Mouse (Mus musculus): ENCODE results near the gene Rpusd3. TPM values are rescaled to one million over a fixed set of nuclear protein-coding genes. Genes with fewer than 3 reads are reported as not detected.

Rpusd3 gene
- total and polyA plus RNA-seq, 3 experiments: 24.8 to 34.1 TPM; not detected in 1

GRCm38 (mm10) chr6:113455007-113455406 is 35.9 kb upstream of the Rpusd3 start:
- no peaks in the 10 kb centered on the region for H3K4me1 ChIP-seq (ENCODE audit: control insufficient read depth in 1 of 2, insufficient read depth in 2 of 2, low read length in 2 of 2)
- no peaks in the 10 kb centered on the region for H3K79me2 ChIP-seq (ENCODE audit: control insufficient read depth, insufficient read depth, low read length, poor library complexity)
- H3K36me3 ChIP-seq (ENCODE audit: control insufficient read depth in 1 of 2, insufficient read depth in 2 of 2, low read length in 2 of 2): no peaks in the 10 kb centered on the region
- peaks cover 0 to 2% of the 10 kb centered on the region in 2 experiments; a peak in 3 of 4 replicates for H3K27me3 ChIP-seq (ENCODE audit: control insufficient read depth in 1 of 2, insufficient read depth in 2 of 2, low read length in 2 of 2)
- H3K27ac ChIP-seq (ENCODE audit: control insufficient read depth, low read depth, low read length): no peak overlapping the region
- no peak overlapping the region for H3K4me3 ChIP-seq (ENCODE audit: control insufficient read depth in 1 of 2, insufficient read depth in 1 of 2, low read depth in 2 of 2, low read length in 2 of 2)
- H3K9me3 ChIP-seq (replicated peaks; ENCODE audit: insufficient read depth, low read length): no peaks in the 10 kb centered on the region
- DNase-seq (ENCODE audit: low read depth, low spot score): no peak
- H3K9ac ChIP-seq (ENCODE audit: control insufficient read depth, low read depth, low read length, poor library complexity, severe bottlenecking): no peak overlapping the region
- TF ChIP-seq ELF1 (IDR thresholded peaks at IDR 0.05; ENCODE audit: low read depth, low read length): no peak
- no peak for TF ChIP-seq MAX (IDR thresholded peaks at IDR 0.05; ENCODE audit: low read length)
- TF ChIP-seq SMC3 (IDR thresholded peaks at IDR 0.05; ENCODE audit: low read depth, low read length): no peak
- no peak for TF ChIP-seq CTCF (IDR thresholded peaks at IDR 0.05 in 2 of 3, conservative IDR thresholded peaks at IDR 0.05 in 1 of 3; ENCODE audit: control insufficient read depth in 1 of 3, insufficient read depth in 1 of 3, low read depth in 2 of 3, low read length in 3 of 3, poor library complexity in 1 of 3, severe bottlenecking in 1 of 3)
- no peak for TF ChIP-seq TBP (IDR thresholded peaks at IDR 0.05; ENCODE audit: low read depth, low read length)
- TF ChIP-seq SIN3A (IDR thresholded peaks at IDR 0.05; ENCODE audit: low read length): no peak
- no peak for TF ChIP-seq BHLHE40 (IDR thresholded peaks at IDR 0.05; ENCODE audit: borderline replicate concordance, low read depth, low read length)
- TF ChIP-seq MYB (IDR thresholded peaks at IDR 0.05; ENCODE audit: low read depth, low read length): no peak
- TF ChIP-seq TAL1 (IDR thresholded peaks at IDR 0.05; ENCODE audit: low read length): no peak
- TF ChIP-seq POLR2A (IDR thresholded peaks at IDR 0.05; ENCODE audit: control insufficient read depth in 1 of 2, insufficient read depth in 1 of 2, low read depth in 1 of 2, low read length in 2 of 2, poor library complexity in 1 of 2): no peak
- no peak for TF ChIP-seq CHD1 (IDR thresholded peaks at IDR 0.05; ENCODE audit: low read depth, low read length)
- TF ChIP-seq GATA1 (IDR thresholded peaks at IDR 0.05; ENCODE audit: low read depth, low read length): no peak
- TF ChIP-seq ZMIZ1 (IDR thresholded peaks at IDR 0.05; ENCODE audit: low read depth, low read length): no peak
- no peak for TF ChIP-seq RAD21 (IDR thresholded peaks at IDR 0.05; ENCODE audit: low read depth, low read length)
- no peak for TF ChIP-seq JUND (IDR thresholded peaks at IDR 0.05; ENCODE audit: low read depth, low read length)
- no peak for TF ChIP-seq USF1 (IDR thresholded peaks at IDR 0.05; ENCODE audit: low read depth, low read length)
- no peak for TF ChIP-seq E2F4 (IDR thresholded peaks at IDR 0.05; ENCODE audit: borderline replicate concordance, low read depth, low read length)
- no peak for TF ChIP-seq USF2 (IDR thresholded peaks at IDR 0.05; ENCODE audit: borderline replicate concordance in 1 of 2, insufficient read depth in 1 of 2, low read depth in 1 of 2, low read length in 2 of 2)
- no peak for TF ChIP-seq MEF2A (IDR thresholded peaks at IDR 0.05; ENCODE audit: extremely low read depth, insufficient replicate concordance, low read depth, low read length, poor library complexity, severe bottlenecking)
- TF ChIP-seq MYC (IDR thresholded peaks at IDR 0.05; ENCODE audit: low read depth, low read length): no peak

GRCm38 (mm10) chr6:113451839-113452238 is 32.7 kb upstream of the Rpusd3 start:
- Histone ChIP-seq H3K4me3 (ENCODE audit: control insufficient read depth in 1 of 2, insufficient read depth in 1 of 2, low read depth in 2 of 2, low read length in 2 of 2) (no peak overlapping the region), H3K27ac (ENCODE audit: control insufficient read depth, low read depth, low read length) (no peak overlapping the region), H3K4me1 (ENCODE audit: control insufficient read depth in 1 of 2, insufficient read depth in 2 of 2, low read length in 2 of 2) (no peaks in the 10 kb centered on the region), H3K27me3 (ENCODE audit: control insufficient read depth in 1 of 2, insufficient read depth in 2 of 2, low read length in 2 of 2) (no peaks in the 10 kb centered on the region; a peak in 2 of 4 replicates), H3K79me2 (ENCODE audit: control insufficient read depth, insufficient read depth, low read length, poor library complexity) (no peaks in the 10 kb centered on the region), H3K9ac (ENCODE audit: control insufficient read depth, low read depth, low read length, poor library complexity, severe bottlenecking) (no peak overlapping the region), H3K9me3 (replicated peaks; ENCODE audit: insufficient read depth, low read length) (no peaks in the 10 kb centered on the region), H3K36me3 (ENCODE audit: control insufficient read depth in 1 of 2, insufficient read depth in 2 of 2, low read length in 2 of 2) (peaks cover 0 to 7% of the 10 kb centered on the region in 2 experiments; a peak in 2 of 4 replicates)
- no peak for DNase-seq (ENCODE audit: low read depth, low spot score)
- TF ChIP-seq GATA1 (IDR thresholded peaks at IDR 0.05; ENCODE audit: low read depth, low read length) (no peak), ZMIZ1 (IDR thresholded peaks at IDR 0.05; ENCODE audit: low read depth, low read length) (no peak), GABPA (IDR thresholded peaks at IDR 0.05; ENCODE audit: low read depth, low read length) (no peak), MAX (IDR thresholded peaks at IDR 0.05; ENCODE audit: low read length) (no peak), ETS1 (IDR thresholded peaks at IDR 0.05; ENCODE audit: low read depth, low read length) (no peak), CTCF (IDR thresholded peaks at IDR 0.05 in 2 of 3, conservative IDR thresholded peaks at IDR 0.05 in 1 of 3; ENCODE audit: control insufficient read depth in 1 of 3, insufficient read depth in 1 of 3, low read depth in 2 of 3, low read length in 3 of 3, poor library complexity in 1 of 3, severe bottlenecking in 1 of 3) (no peak), MEF2A (IDR thresholded peaks at IDR 0.05; ENCODE audit: extremely low read depth, insufficient replicate concordance, low read depth, low read length, poor library complexity, severe bottlenecking) (no peak), MAFK (IDR thresholded peaks at IDR 0.05; ENCODE audit: borderline replicate concordance, low read depth, low read length) (no peak), NRF1 (IDR thresholded peaks at IDR 0.05; ENCODE audit: insufficient read depth, low read depth, low read length, poor library complexity, severe bottlenecking) (no peak), MYB (IDR thresholded peaks at IDR 0.05; ENCODE audit: low read depth, low read length) (no peak), TCF12 (IDR thresholded peaks at IDR 0.05; ENCODE audit: low read depth, low read length) (no peak), SMC3 (IDR thresholded peaks at IDR 0.05; ENCODE audit: low read depth, low read length) (no peak)

Data from MEL (cell line).